Mouse (Mus musculus): Measurements from ENCODE around the gene Spns3. TPM values are rescaled to one million over a fixed set of nuclear protein-coding genes. Genes with fewer than 3 reads are reported as not detected.

Gene Spns3
- total and polyA plus RNA-seq, 2 experiments from 2014 or later = 0.22 TPM; not detected in 1

GRCm38 (mm10) chr11:72446311-72447105, 103.8 kb downstream of the Spns3 start:
- peak; percentile 74 for TF ChIP-seq CTCF (IDR thresholded peaks at IDR 0.05)
- no peak overlapping the region for H3K4me2 ChIP-seq (ENCODE audit: low read depth, low read length, poor library complexity, severe bottlenecking)
- 87% methylated on average over 6 of the region's 6 CpGs for WGBS
- H3K27me3 ChIP-seq (ENCODE audit: insufficient read depth, low read length) = no peaks in the 10 kb centered on the region
- no peak overlapping the region for H3K9ac ChIP-seq (replicated peaks; ENCODE audit: low read length, poor library complexity, severe bottlenecking)
- DNase-seq (ENCODE audit: low spot score) (peak; percentile 50), ATAC-seq (ENCODE audit: low FRiP score) (no peak)
- no peaks in the 10 kb centered on the region for H3K9me3 ChIP-seq (ENCODE audit: low read length)
- H3K4me1 ChIP-seq (ENCODE audit: insufficient read depth, low read length) = peaks cover 7% of the 10 kb centered on the region
- no peak overlapping the region for H3K27ac ChIP-seq (ENCODE audit: low read depth, low read length)
- H3K4me3 ChIP-seq (ENCODE audit: low read depth, low read length) = no peak overlapping the region
- peaks cover 86% of the 10 kb centered on the region for H3K36me3 ChIP-seq (ENCODE audit: insufficient read depth, low read length)

Other genes with a start within 250 kb of the Spns3 start
- gene Xaf1, start 248.9 kb downstream of the Spns3 start, total RNA-seq (2014; rRNA removed) = 0.93 and 3.9 TPM in 2 replicates
- 5.6 and 6.0 TPM in 2 replicates for gene Xaf1, start 248.9 kb downstream of the Spns3 start, polyA plus RNA-seq (2015; fragmentation: Nextera tagmentation; extraction: Ambion mirVana)
- gene Fbxo39, start 236.1 kb downstream of the Spns3 start, total RNA-seq (2014; rRNA removed) = not detected in 2 replicates
- not detected in 2 replicates for gene Fbxo39, start 236.1 kb downstream of the Spns3 start, polyA plus RNA-seq (2015; fragmentation: Nextera tagmentation; extraction: Ambion mirVana)
- 6.9 and 9.8 TPM in 2 replicates for gene Tekt1, start 188.1 kb downstream of the Spns3 start, total RNA-seq (2014; rRNA removed)
- gene Tekt1, start 188.1 kb downstream of the Spns3 start, polyA plus RNA-seq (2015; fragmentation: Nextera tagmentation; extraction: Ambion mirVana) = 7.4 and 10.3 TPM in 2 replicates
- 18.0 and 18.6 TPM in 2 replicates for gene Smtnl2, start 138.8 kb downstream of the Spns3 start, total RNA-seq (2014; rRNA removed)
- gene Smtnl2, start 138.8 kb downstream of the Spns3 start, polyA plus RNA-seq (2015; fragmentation: Nextera tagmentation; extraction: Ambion mirVana) = 11.0 and 13.3 TPM in 2 replicates
- gene Ggt6, start 115.0 kb downstream of the Spns3 start, total RNA-seq (2014; rRNA removed) = 1.4 TPM in 1 of 2 replicates, not detected in the other
- not detected in 2 replicates for gene Ggt6, start 115.0 kb downstream of the Spns3 start, polyA plus RNA-seq (2015; fragmentation: Nextera tagmentation; extraction: Ambion mirVana)
- gene Mybbp1a, start 109.2 kb downstream of the Spns3 start, total RNA-seq (2014; rRNA removed) = 25.9 and 30.7 TPM in 2 replicates
- 50.0 and 50.4 TPM in 2 replicates for gene Mybbp1a, start 109.2 kb downstream of the Spns3 start, polyA plus RNA-seq (2015; fragmentation: Nextera tagmentation; extraction: Ambion mirVana)
- gene Spns2, start 60.6 kb downstream of the Spns3 start, total RNA-seq (2014; rRNA removed) = 46.2 and 56.8 TPM in 2 replicates
- 7.7 TPM in 2 replicates for gene Spns2, start 60.6 kb downstream of the Spns3 start, polyA plus RNA-seq (2015; fragmentation: Nextera tagmentation; extraction: Ambion mirVana)
- gene Ube2g1, start 56.8 kb upstream of the Spns3 start, total RNA-seq (2014; rRNA removed) = 44.2 and 46.0 TPM in 2 replicates
- gene Ube2g1, start 56.8 kb upstream of the Spns3 start, polyA plus RNA-seq (2015; fragmentation: Nextera tagmentation; extraction: Ambion mirVana) = 57.3 and 64.5 TPM in 2 replicates
- 48.1 and 66.8 TPM in 2 replicates for gene Ankfy1, start 139.5 kb upstream of the Spns3 start, total RNA-seq (2014; rRNA removed)
- 15.6 and 19.6 TPM in 2 replicates for gene Ankfy1, start 139.5 kb upstream of the Spns3 start, polyA plus RNA-seq (2015; fragmentation: Nextera tagmentation; extraction: Ambion mirVana)
- gene Cyb5d2, start 245.6 kb upstream of the Spns3 start, total RNA-seq (2014; rRNA removed) = 9.6 and 9.9 TPM in 2 replicates
- gene Cyb5d2, start 245.6 kb upstream of the Spns3 start, polyA plus RNA-seq (2015; fragmentation: Nextera tagmentation; extraction: Ambion mirVana) = 6.8 and 8.1 TPM in 2 replicates
- 39.7 and 41.8 TPM in 2 replicates for gene Zzef1, start 245.7 kb upstream of the Spns3 start, total RNA-seq (2014; rRNA removed)
- gene Zzef1, start 245.7 kb upstream of the Spns3 start, polyA plus RNA-seq (2015; fragmentation: Nextera tagmentation; extraction: Ambion mirVana) = 9.1 and 10.0 TPM in 2 replicates

All from midbrain, postnatal 0 days (tissue).